Mouse (Mus musculus) lung, adult 2 months (tissue): ENCODE measurements around the gene Mif4gd. TPM values are rescaled to one million over a fixed set of nuclear protein-coding genes. Genes with fewer than 3 reads are reported as not detected.

Experiments
- DNase-seq: peaks from one replicate; pipeline ENCODE4 v3.0.0; 2022
- H3K4me1 ChIP-seq: fragments of 200-500 bp; 2 replicates; pipeline ENCODE4 v1.6.1; 2011; ENCODE audit warnings: low read length; ENCODE audit not compliant: control insufficient read depth, insufficient read depth
- H3K4me3 ChIP-seq: fragments of 200-500 bp; replicated peaks from 2 replicates; pipeline ENCODE3; 2011; ENCODE audit warnings: low read depth, mild to moderate bottlenecking, control low read depth, low read length; ENCODE audit errors: extremely low read depth
- CTCF ChIP-seq: fragments of 200-500 bp; IDR thresholded peaks from 2 replicates; pipeline ENCODE4 v1.5.1; 2011; ENCODE audit warnings: mild to moderate bottlenecking, low read length, control low read depth; ENCODE audit not compliant: insufficient read depth
- POLR2A ChIP-seq: fragments of 200-500 bp; IDR thresholded peaks from 2 replicates; pipeline ENCODE4 v1.6.1; 2011; ENCODE audit warnings: low read depth, mild to moderate bottlenecking, control low read depth, low read length, borderline replicate concordance; ENCODE audit errors: extremely low read depth
- WGBS: fragments of 180-500 bp; shearing (Covaris S2); methylation state at CpG from one replicate; pipeline ENCODE4 v1.1.7; 2018; 5-methylcytosine and 5-hydroxymethylcytosine counted together
- polyA plus RNA-seq: library from polyadenylated mRNA; depleted of rRNA; stranded (reverse); fragments of >200 nt; gene quantifications from 2 replicates; pipeline ENCODE4 v1.2.3, GENCODE M21; 2012; rRNA removed

Mif4gd gene
- polyA plus RNA-seq, 1 experiment, result 108 TPM

- Histone ChIP-seq H3K4me1 (peaks cover 3% of the 10 kb centered on the region), H3K4me3 (peak within 1 kb of the TSS; percentile 82)
- TF ChIP-seq CTCF, result no peak
- peak; percentile 57; the same call in 1 of the 2 replicates for TF ChIP-seq POLR2A
- DNase-seq, result peak; percentile 88
- WGBS, result under 1% methylated on average over 42 of the region's 42 CpGs
Observed at GRCm38 (mm10) chr11:115564064-115564809, 48.5 kb downstream of the Mif4gd start, which contains the start of gene Nup85. Nup85 (plus strand) TSS chr11:115564434.

- no peak for DNase-seq
- H3K4me3 ChIP-seq, result peak overlapping the region; percentile 82
Observed at GRCm38 (mm10) chr11:115563406-115563805, 49.4 kb downstream of the Mif4gd start.

More at GRCm38 (mm10) chr11:115563406-115563805, 49.4 kb downstream of the Mif4gd start:
- no peak for TF ChIP-seq CTCF
- no peak for TF ChIP-seq POLR2A
- WGBS, result 36% methylated on average over 4 of the region's 4 CpGs
- peaks cover 3% of the 10 kb centered on the region for H3K4me1 ChIP-seq

Other genes starting within 250 kb of the Mif4gd start
- gene Hid1, start 245.2 kb downstream of the Mif4gd start, polyA plus RNA-seq, result 43.3 and 45.0 TPM in 2 replicates
- 29.1 and 33.8 TPM in 2 replicates for gene Cdr2l, start 231.1 kb downstream of the Mif4gd start, polyA plus RNA-seq
- 52.3 and 80.8 TPM in 2 replicates for gene Mrpl58, start 209.2 kb downstream of the Mif4gd start, polyA plus RNA-seq
- gene Atp5h, start 193.0 kb downstream of the Mif4gd start, polyA plus RNA-seq, result 52.4 and 108 TPM in 2 replicates
- 33.3 and 36.6 TPM in 2 replicates for gene Kctd2, start 192.8 kb downstream of the Mif4gd start, polyA plus RNA-seq
- gene Trim80, start 172.4 kb downstream of the Mif4gd start, polyA plus RNA-seq, result 0.07 and 0.13 TPM in 2 replicates
- gene Slc16a5, start 150.5 kb downstream of the Mif4gd start, polyA plus RNA-seq, result 0.80 and 0.95 TPM in 2 replicates
- 11.6 and 12.0 TPM in 2 replicates for gene Armc7, start 137.3 kb downstream of the Mif4gd start, polyA plus RNA-seq
- 47.1 and 54.9 TPM in 2 replicates for gene Nt5c, start 121.1 kb downstream of the Mif4gd start, polyA plus RNA-seq
- 114 and 147 TPM in 2 replicates for gene Jpt1, start 98.6 kb downstream of the Mif4gd start, polyA plus RNA-seq
- 43.5 and 67.9 TPM in 2 replicates for gene Sumo2, start 76.7 kb downstream of the Mif4gd start, polyA plus RNA-seq
- 32.8 and 41.8 TPM in 2 replicates for gene Nup85, start 48.5 kb downstream of the Mif4gd start, polyA plus RNA-seq
- gene Mrps7, start 9.0 kb downstream of the Mif4gd start, polyA plus RNA-seq, result 13.0 and 15.8 TPM in 2 replicates
- 28.9 and 40.4 TPM in 2 replicates for gene Gga3, start 8.9 kb downstream of the Mif4gd start, polyA plus RNA-seq
- 38.4 and 45.9 TPM in 2 replicates for gene Slc25a19, start 15.3 kb upstream of the Mif4gd start, polyA plus RNA-seq
- 38.3 and 46.6 TPM in 2 replicates for gene Grb2, start 95.6 kb upstream of the Mif4gd start, polyA plus RNA-seq
- 100.0 and 107 TPM in 2 replicates for gene Tmem94, start 152.5 kb upstream of the Mif4gd start, polyA plus RNA-seq
- 105 and 144 TPM in 2 replicates for gene Caskin2, start 200.7 kb upstream of the Mif4gd start, polyA plus RNA-seq
- gene Tsen54, start 201.8 kb upstream of the Mif4gd start, polyA plus RNA-seq, result 28.9 and 31.3 TPM in 2 replicates
- 91.8 and 94.0 TPM in 2 replicates for gene Llgl2, start 211.1 kb upstream of the Mif4gd start, polyA plus RNA-seq
- gene Myo15b, start 245.4 kb upstream of the Mif4gd start, polyA plus RNA-seq, result 5.4 and 7.9 TPM in 2 replicates